Mouse (Mus musculus) lung, adult 18-20 months (tissue): ENCODE data around the gene Ap4b1.

Source experiments
- DNase-seq, 2 experiments: peaks; one replicate each; pipeline ENCODE4 v3.0.0; 2022; ENCODE audit warnings: mixed read lengths in 2 of 2

The Ap4b1 gene

GRCm38 (mm10) chr3:103857036-103857805 lies 47.9 kb downstream of the Ap4b1 start:
- no peak for DNase-seq

GRCm38 (mm10) chr3:103857977-103858563 lies 48.8 kb downstream of the Ap4b1 start:
- no peak for DNase-seq

GRCm38 (mm10) chr3:103858881-103859801 lies 49.8 kb downstream of the Ap4b1 start, which contains the start of gene Ptpn22:
Ptpn22 (plus strand) TSS chr3:103859795.
- peak; percentile 40 to 43 for DNase-seq

- peak; percentile 54 to 55 for DNase-seq
Measured at GRCm38 (mm10) chr3:103859851-103860391, 50.6 kb downstream of the Ap4b1 start.

- no peak for DNase-seq
Measured at GRCm38 (mm10) chr3:103862721-103863220, 53.5 kb downstream of the Ap4b1 start.

- no peak for DNase-seq
Measured at GRCm38 (mm10) chr3:103864200-103864599, 54.9 kb downstream of the Ap4b1 start.

GRCm38 (mm10) chr3:103867424-103867971 lies 58.2 kb downstream of the Ap4b1 start:
- no peak for DNase-seq

- DNase-seq: no peak
Measured at GRCm38 (mm10) chr3:103868008-103868407, 58.7 kb downstream of the Ap4b1 start.
